Mouse (Mus musculus) hindlimb bud, embryonic 11.5 days (tissue): Measurements from ENCODE around the gene Cstf2.

Experiments used
- DNase-seq: peaks from one replicate; pipeline ENCODE4 v3.0.0-alpha.2; 2012; ENCODE audit warnings: low read depth, low spot score; ENCODE audit errors: extremely low spot score

The Cstf2 gene

GRCm38 (mm10) chrX:134058987-134059712 lies at the start of gene Cstf2:
Gene Cstf2 (plus strand): TSS chrX:134059187.
- DNase-seq, result peak; percentile 46

GRCm38 (mm10) chrX:134019005-134019404 lies 40.0 kb upstream of the Cstf2 start:
- DNase-seq, result peak; percentile 39

GRCm38 (mm10) chrX:134020664-134021063 lies 38.3 kb upstream of the Cstf2 start:
- DNase-seq, result no peak

GRCm38 (mm10) chrX:134048994-134049393 lies 10.0 kb upstream of the Cstf2 start:
- no peak for DNase-seq

GRCm38 (mm10) chrX:134056897-134057296 lies 2.1 kb upstream of the Cstf2 start:
- no peak for DNase-seq

- no peak for DNase-seq
Measured at GRCm38 (mm10) chrX:134058040-134058875, 729 bp upstream of the Cstf2 start.

- peak; percentile 3 for DNase-seq
Measured at GRCm38 (mm10) chrX:134059764-134060163, 777 bp downstream of the Cstf2 start.

- no peak for DNase-seq
Measured at GRCm38 (mm10) chrX:134085453-134085852, 26.5 kb downstream of the Cstf2 start.

- DNase-seq, result no peak
Measured at GRCm38 (mm10) chrX:134102641-134103040, 43.7 kb downstream of the Cstf2 start.

GRCm38 (mm10) chrX:134111767-134112166 lies 52.8 kb downstream of the Cstf2 start:
- DNase-seq, result no peak

GRCm38 (mm10) chrX:134116417-134116816 lies 57.4 kb downstream of the Cstf2 start:
- no peak for DNase-seq

GRCm38 (mm10) chrX:134128549-134128948 lies 69.6 kb downstream of the Cstf2 start:
- no peak for DNase-seq

GRCm38 (mm10) chrX:134132295-134132694 lies 73.3 kb downstream of the Cstf2 start:
- DNase-seq, result peak; percentile 8

- no peak for DNase-seq
Measured at GRCm38 (mm10) chrX:134133821-134134220, 74.8 kb downstream of the Cstf2 start.
